Mouse (Mus musculus) hindbrain, embryonic 11.5 days (tissue): ENCODE measurements at regions not wholly inside any gene's neighbourhood (a gene's known extent, or its start where the extent isn't known, plus 50 kb on each side); places are given as distances from the start of the nearest gene placed in this dataset.

Experiments used
- ATAC-seq: fragments of 200-750 bp; cut with Nextera tagmentation; 2 replicates; pipeline ENCODE4 v1.8.0; 2017; ENCODE audit warnings: mild to moderate bottlenecking, moderate TSS enrichment, moderate library complexity; ENCODE audit not compliant: low FRiP score
- DNase-seq: peaks from one replicate; pipeline ENCODE4 v3.0.0-alpha.2; 2015; ENCODE audit warnings: low spot score
- H3K27ac ChIP-seq: fragments of 300-500 bp; sonication (generic); 2 replicates; pipeline ENCODE4 v1.5.1; 2014; ENCODE audit warnings: mild to moderate bottlenecking, low read depth, low read length
- H3K27me3 ChIP-seq: fragments of 300-500 bp; sonication (generic); 2 replicates; pipeline ENCODE4 v1.6.1; 2014; ENCODE audit warnings: mild to moderate bottlenecking, low read length, moderate library complexity, mixed read lengths; ENCODE audit not compliant: control insufficient read depth, insufficient read depth
- H3K36me3 ChIP-seq: fragments of 300-500 bp; sonication (generic); 2 replicates; pipeline ENCODE4 v1.6.1; 2014; ENCODE audit warnings: mild to moderate bottlenecking, low read length, moderate library complexity, mixed read lengths; ENCODE audit not compliant: control insufficient read depth, insufficient read depth
- H3K4me1 ChIP-seq: fragments of 300-500 bp; sonication (generic); replicated peaks from 2 replicates; pipeline ENCODE4 v1.6.1; 2014; ENCODE audit warnings: low read length, mixed read lengths; ENCODE audit not compliant: control insufficient read depth, insufficient read depth
- H3K4me2 ChIP-seq: fragments of 300-500 bp; sonication (generic); replicated peaks from 2 replicates; pipeline ENCODE4 v1.6.1; 2014; ENCODE audit warnings: mild to moderate bottlenecking, low read depth, low read length
- H3K4me3 ChIP-seq: fragments of 300-500 bp; sonication (generic); 2 replicates; pipeline ENCODE4 v1.5.1; 2014; ENCODE audit warnings: low read depth, low read length
- H3K9ac ChIP-seq: fragments of 300-500 bp; sonication (generic); 2 replicates; pipeline ENCODE4 v1.6.1; 2014; ENCODE audit warnings: low read depth, low read length
- H3K9me3 ChIP-seq: fragments of 300-500 bp; sonication (generic); 2 replicates; pipeline ENCODE4 v1.6.1; 2016; ENCODE audit warnings: low read length; ENCODE audit not compliant: control insufficient read depth
- WGBS: fragments of 180-500 bp; shearing (Covaris S2); extraction: QIAGEN DNeasy Blood & Tissue Kit; methylation state at CpG from one replicate; pipeline ENCODE4 v1.1.7; 2014; 5-methylcytosine and 5-hydroxymethylcytosine counted together

DNA sequence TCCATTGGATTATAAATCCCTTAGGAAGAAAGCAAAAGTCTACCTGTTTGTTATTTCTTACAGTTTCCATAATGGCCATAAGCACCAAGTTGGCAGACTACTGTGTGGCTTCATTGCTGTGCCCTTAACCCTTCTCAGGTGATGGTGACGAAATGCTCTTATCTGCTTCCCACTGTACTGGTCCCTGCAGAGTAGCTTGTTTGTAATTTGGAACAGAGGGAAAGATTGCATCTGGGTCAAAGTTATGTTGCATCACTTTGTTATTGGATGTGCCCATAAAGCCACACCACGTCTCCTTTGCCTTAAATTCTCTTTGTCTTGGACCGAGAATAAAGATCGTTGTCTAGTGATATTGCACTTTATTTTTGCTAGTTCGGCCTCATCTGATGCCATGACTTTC lies 615.9 kb downstream of the Nfib start:
- H3K36me3 ChIP-seq = no peaks in the 10 kb centered on the region
- WGBS = 92% methylated on average over 5 of the region's 5 CpGs
- H3K9ac ChIP-seq = no peak overlapping the region
- no peaks in the 10 kb centered on the region for H3K27me3 ChIP-seq
- no peaks in the 10 kb centered on the region for H3K9me3 ChIP-seq
- no peak overlapping the region for H3K4me3 ChIP-seq
- no peak overlapping the region for H3K4me2 ChIP-seq
- DNase-seq (no peak), ATAC-seq (no peak)
- H3K27ac ChIP-seq = no peak overlapping the region
- H3K4me1 ChIP-seq = no peaks in the 10 kb centered on the region

DNA sequence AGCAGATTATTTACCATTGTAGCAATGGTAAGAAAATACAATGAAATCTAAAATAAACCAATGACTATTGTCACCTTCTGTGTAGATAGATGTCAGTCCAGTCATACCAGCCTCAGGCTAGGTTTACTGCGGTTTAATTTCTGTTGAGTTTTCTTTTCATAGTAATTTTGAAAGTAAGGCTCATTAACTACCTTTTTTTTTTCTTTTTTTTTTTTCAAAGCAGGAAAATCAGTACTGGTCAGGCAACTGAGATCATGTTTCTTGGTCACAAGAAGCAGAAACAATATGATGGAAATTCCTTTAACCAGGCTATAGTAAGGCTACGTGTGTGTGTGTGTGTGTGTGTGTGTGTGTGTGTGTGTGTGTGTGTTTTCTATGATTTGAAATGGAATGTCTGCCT lies 622.0 kb downstream of the Nfib start:
- Histone ChIP-seq H3K4me3 (no peak overlapping the region), H3K36me3 (no peaks in the 10 kb centered on the region), H3K9ac (no peak overlapping the region), H3K27ac (no peak overlapping the region), H3K4me2 (no peak overlapping the region), H3K4me1 (no peaks in the 10 kb centered on the region), H3K9me3 (no peaks in the 10 kb centered on the region), H3K27me3 (no peaks in the 10 kb centered on the region)
- ATAC-seq (no peak), DNase-seq (no peak)
- 81% methylated on average over 2 of the region's 2 CpGs for WGBS

DNA sequence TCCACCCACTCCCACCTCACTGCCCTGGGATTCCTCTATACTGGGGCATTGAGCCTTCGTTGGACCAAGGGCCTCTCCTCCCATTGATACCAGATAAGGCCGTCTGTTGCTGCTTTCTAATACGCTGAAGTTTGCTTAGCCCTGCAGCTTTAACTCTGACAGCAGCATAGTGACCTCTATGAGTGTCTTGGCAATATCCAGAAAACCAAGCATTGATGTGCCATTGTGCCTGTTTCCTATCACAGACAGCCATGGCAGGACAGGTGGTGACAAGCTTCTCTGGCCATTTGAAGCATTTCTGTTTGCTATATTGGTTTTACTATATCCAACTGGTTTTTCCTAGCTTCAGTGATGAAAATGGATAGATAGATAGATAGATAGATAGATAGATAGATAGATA lies 625.4 kb upstream of the Mpdz start:
- no peak overlapping the region for H3K4me2 ChIP-seq
- DNase-seq (no peak), ATAC-seq (no peak)
- no peak overlapping the region for H3K27ac ChIP-seq
- H3K4me1 ChIP-seq = no peaks in the 10 kb centered on the region
- no peaks in the 10 kb centered on the region for H3K36me3 ChIP-seq
- no peak overlapping the region for H3K9ac ChIP-seq
- no peaks in the 10 kb centered on the region for H3K9me3 ChIP-seq
- no peaks in the 10 kb centered on the region for H3K27me3 ChIP-seq
- 78% methylated on average over 3 of the region's 3 CpGs for WGBS
- no peak overlapping the region for H3K4me3 ChIP-seq

DNA sequence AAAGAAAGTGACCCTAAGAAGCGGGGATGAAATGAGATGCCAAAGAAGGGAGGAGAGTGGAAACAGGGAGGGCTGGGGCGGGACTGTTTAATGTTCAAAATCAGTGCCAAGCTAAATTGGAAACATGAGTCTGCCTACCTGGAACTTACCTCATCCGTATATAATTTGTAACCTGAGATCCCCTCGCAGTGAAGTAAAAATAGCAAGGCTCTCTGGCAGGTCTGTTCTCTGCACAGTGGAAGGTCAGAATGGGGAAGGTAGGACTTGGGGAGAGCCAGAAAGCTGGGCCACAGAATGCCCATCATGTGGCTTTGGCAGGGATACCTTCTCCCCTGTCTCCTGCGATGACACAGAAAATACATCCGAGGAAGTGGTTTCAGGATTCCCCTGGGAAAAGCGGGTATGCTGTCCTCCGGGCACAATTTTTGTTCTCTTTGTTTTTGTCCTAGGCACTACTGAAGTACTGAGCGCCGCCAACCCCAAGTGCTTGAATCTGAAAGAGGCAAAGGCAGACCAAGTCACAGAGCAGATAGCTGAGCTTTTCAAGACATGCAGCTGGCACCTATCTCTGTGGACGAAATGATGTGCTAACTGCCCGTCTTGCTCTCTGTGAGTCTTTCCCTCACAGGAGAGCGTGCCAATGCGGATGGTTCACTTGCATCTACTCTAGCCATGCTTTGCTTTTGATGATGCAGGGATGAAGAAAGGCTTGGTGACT lies 623.2 kb upstream of the Mpdz start:
- no peak overlapping the region for H3K4me2 ChIP-seq
- ATAC-seq = no peak
- H3K36me3 ChIP-seq = no peaks in the 10 kb centered on the region
- H3K4me1 ChIP-seq = no peaks in the 10 kb centered on the region
- H3K27me3 ChIP-seq = no peaks in the 10 kb centered on the region
- no peak overlapping the region for H3K9ac ChIP-seq
- H3K4me3 ChIP-seq = no peak overlapping the region
- 83% methylated on average over 14 of the region's 14 CpGs for WGBS
- H3K9me3 ChIP-seq = no peaks in the 10 kb centered on the region
- H3K27ac ChIP-seq = no peak overlapping the region
- peak; percentile 4 for DNase-seq

DNA sequence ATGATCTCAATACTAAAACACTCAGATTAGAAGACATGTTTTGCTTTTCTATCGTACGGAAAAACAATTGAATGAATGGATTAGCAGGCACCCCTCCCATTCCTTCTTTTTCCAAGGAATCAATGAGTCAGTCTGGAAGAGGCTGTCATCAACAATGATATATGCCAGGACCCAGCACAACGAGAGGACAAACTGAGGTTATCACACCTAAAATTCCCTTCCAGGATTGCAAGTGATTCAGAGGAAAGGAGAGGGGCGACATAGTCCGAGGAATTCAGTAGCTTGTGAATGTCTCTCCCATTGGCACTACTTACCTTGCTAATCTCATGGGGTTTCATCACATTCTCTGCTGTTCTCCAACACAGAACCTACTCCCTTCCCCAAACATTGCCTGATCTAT lies 620.1 kb upstream of the Mpdz start:
- Histone ChIP-seq H3K4me1 (no peaks in the 10 kb centered on the region), H3K9ac (no peak overlapping the region), H3K4me2 (no peak overlapping the region), H3K4me3 (no peak overlapping the region), H3K9me3 (no peaks in the 10 kb centered on the region), H3K27ac (no peak overlapping the region), H3K36me3 (no peaks in the 10 kb centered on the region), H3K27me3 (no peaks in the 10 kb centered on the region)
- ATAC-seq (no peak), DNase-seq (no peak)
- WGBS = 87% methylated on average over 5 of the region's 5 CpGs

DNA sequence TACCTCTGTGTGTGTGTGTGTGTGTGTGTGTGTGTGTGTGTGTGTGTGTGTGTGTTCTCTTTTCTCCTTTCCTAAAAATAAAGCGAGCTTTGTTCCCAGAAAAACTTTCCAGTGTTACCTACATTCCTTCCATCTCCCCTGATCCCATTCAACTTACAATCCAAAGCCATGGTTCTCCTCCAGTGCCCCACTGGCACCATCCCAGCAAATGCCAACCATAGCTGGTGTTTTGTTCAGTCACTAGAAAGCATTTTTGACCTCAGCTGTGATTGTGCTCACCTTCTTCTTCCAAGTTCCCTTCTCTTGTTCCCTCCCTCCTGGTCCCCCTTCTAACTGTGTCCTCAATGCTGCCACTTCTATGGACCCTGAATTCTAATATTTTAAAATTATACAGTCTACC lies 614.1 kb upstream of the Mpdz start:
- WGBS = no CpG with 5 or more reads among the region's 1 CpGs

DNA sequence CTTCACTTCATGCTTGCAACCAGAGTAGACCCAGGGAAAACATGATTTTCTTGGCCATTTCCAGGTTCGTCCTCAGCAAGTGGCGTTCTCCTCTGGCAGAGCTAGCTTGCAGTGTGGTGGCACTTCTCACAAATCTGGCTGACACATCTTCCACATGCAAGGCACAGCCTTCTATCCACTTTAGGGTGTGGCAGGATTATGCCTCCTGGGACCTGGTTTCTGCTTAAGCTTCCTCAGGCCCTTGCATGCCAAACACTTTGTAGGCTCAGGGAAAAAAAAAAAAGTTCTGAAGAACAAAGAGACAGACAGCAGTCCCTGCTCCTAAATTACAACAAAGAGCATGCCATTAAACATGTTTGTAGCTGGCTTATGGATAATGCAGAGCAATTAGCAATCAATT lies 605.6 kb upstream of the Mpdz start:
- 91% methylated on average over 2 of the region's 2 CpGs for WGBS

More for the DNA sequence above, 614.1 kb upstream of the Mpdz start:
- no peak overlapping the region for H3K9ac ChIP-seq
- no peaks in the 10 kb centered on the region for H3K9me3 ChIP-seq
- H3K27ac ChIP-seq = no peak overlapping the region
- no peaks in the 10 kb centered on the region for H3K36me3 ChIP-seq
- DNase-seq = no peak
- no peak overlapping the region for H3K4me2 ChIP-seq
- H3K4me1 ChIP-seq = no peaks in the 10 kb centered on the region
- no peak overlapping the region for H3K4me3 ChIP-seq
- no peaks in the 10 kb centered on the region for H3K27me3 ChIP-seq
- ATAC-seq = no peak

DNA sequence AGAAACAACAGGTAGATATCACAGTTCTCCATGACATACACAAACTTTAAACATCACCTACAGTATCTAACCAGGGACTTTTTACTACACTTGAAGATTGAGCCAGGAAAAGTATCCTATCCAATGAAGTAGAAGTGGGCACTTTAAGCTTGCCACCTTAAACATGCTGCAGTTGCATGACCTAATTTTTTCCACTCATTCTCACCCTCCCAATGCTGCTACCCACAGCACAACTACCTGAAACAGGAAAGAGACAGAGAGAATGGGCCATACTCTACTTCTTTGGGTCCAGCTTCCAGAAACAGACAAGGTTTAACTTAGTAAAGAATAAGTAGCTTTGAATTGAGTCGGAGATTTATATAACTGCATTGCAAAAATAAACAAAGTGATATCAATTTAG lies 594.9 kb upstream of the Mpdz start:
- Histone ChIP-seq H3K27ac (no peak overlapping the region), H3K4me3 (no peak overlapping the region), H3K27me3 (no peaks in the 10 kb centered on the region), H3K9me3 (no peaks in the 10 kb centered on the region), H3K4me1 (no peaks in the 10 kb centered on the region), H3K4me2 (no peak overlapping the region), H3K9ac (no peak overlapping the region), H3K36me3 (no peaks in the 10 kb centered on the region)
- 95% methylated on average over 1 of the region's 1 CpGs for WGBS
- no peak for ATAC-seq
- no peak for DNase-seq

More for the DNA sequence above, 605.6 kb upstream of the Mpdz start:
- Histone ChIP-seq H3K36me3 (no peaks in the 10 kb centered on the region), H3K27ac (no peak overlapping the region), H3K4me3 (no peak overlapping the region), H3K27me3 (no peaks in the 10 kb centered on the region), H3K4me2 (no peak overlapping the region), H3K9ac (no peak overlapping the region), H3K4me1 (no peaks in the 10 kb centered on the region), H3K9me3 (no peaks in the 10 kb centered on the region)
- no peak for ATAC-seq
- DNase-seq = no peak

DNA sequence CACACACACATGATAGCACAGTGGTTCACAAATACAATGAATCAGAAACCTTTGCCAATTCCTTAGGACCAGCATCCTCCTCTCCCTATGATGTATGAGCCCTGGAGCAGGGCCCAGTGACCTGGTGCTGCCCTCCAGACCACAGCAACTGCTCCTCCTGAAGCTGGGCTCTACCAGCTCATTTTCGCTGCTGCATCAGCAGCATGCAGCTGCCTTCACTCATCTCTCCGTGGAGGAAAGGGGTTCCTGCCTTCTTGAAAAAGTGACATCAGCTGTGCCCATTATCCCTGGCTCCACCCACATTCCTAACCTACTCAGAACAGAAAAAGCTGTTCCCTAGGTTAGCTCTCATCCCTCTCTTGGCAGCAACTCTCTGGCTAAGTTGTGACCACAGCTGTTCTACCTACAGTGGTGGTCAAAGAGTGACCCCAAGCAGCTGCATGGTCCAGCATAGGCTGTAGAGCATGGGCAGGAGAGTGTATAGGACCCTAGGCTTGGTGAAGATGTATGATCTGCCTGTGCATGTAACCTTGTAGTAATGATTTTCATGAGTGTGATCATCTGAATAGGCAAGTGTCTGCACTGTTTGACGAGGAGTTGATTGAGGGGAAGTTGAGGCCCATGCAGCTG lies 592.6 kb upstream of the Mpdz start:
- DNase-seq (no peak), ATAC-seq (no peak)
- H3K9ac ChIP-seq = no peak overlapping the region
- H3K9me3 ChIP-seq = no peaks in the 10 kb centered on the region
- H3K4me2 ChIP-seq = no peak overlapping the region
- 48% methylated on average over 3 of the region's 3 CpGs for WGBS
- no peaks in the 10 kb centered on the region for H3K27me3 ChIP-seq
- H3K4me1 ChIP-seq = no peaks in the 10 kb centered on the region
- no peaks in the 10 kb centered on the region for H3K36me3 ChIP-seq
- H3K27ac ChIP-seq = no peak overlapping the region
- no peak overlapping the region for H3K4me3 ChIP-seq
